Mouse (Mus musculus) kidney, adult 11 months (tissue): ENCODE measurements around the gene Usf2.

ENCODE experiments used
- DNase-seq: peaks from one replicate; pipeline ENCODE4 v3.0.0; 2022

Usf2 gene

DNA sequence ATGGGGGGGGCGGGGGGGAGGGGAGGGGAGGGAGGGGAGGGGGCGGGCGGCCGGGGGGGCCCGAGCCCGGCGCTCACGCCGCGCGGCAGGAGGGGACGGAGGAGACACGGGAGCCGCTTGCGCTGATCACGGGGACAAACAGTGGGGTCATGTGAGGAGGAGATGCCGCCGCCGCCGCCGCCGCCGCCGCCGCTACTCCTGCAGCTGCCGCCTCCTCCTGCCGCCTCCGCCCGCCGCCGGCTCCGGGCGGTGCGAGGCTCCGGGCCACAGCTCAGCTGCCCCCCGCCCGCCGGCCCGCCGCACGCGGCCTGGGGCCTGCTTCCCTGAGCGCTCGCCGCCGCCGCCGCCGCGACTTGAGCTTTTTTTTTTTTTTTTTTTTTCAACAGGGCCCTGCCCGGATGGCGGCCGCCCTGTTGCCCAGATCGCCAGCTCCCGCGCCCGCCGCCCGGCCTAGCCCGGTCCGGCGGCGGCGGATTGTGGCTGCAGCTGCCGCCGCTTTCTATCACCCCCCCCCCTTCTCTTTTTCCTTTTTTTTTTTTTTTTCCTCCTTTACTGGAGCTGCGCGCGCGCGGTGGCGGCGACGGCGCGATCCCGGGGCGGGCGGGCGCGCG lies at the start of gene Usf2:
Gene Usf2 (minus strand): TSS at position 48 of the 611 bp plus-strand sequence.
- peak; percentile 78 for DNase-seq

DNA sequence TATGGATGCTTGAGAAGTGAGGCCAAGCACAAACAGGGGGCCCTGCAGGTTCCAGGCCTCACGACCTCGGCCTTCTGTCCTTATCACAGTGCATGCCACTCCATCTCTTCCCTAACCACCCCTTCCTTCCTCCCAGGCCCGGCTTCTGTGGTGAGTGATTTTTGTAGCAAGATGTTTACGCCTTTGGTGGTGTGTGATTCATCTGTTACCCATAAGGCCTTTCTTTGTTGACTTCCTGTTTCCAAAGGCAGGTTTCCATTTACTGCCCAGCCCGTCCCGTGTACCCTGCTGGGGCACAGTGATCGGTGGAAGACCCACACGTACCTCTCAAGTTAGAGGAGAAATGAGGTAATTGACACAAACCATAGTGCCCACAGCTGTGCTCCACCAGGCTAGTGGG lies 46.0 kb upstream of the Usf2 start:
- peak; percentile 36 for DNase-seq

DNA sequence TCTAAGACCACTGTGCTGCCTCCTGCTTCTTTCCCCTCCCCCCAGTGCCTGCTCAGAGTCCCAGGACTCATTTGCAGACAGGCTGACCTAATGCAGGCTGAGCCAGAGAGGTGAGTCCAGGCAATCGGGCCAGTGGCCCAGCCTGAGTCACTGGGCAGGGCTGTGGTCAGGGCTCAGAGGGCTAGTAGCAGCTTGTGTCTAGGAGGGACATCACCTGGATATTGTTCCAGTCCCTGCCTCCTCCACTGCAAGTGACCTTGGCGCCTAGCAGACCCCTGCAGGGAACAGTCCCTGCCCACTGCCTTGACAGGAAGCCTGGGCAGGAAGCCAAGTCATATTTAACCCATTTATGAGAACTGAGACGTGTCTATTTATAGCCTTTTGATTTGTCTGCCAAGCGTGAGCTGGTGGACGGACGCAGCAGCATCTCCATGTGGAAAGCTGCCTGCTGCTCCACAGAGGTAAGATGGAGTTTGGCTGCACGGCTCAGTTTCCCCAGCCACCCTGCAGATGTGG lies 44.0 kb upstream of the Usf2 start:
- peak; percentile 57 for DNase-seq

DNA sequence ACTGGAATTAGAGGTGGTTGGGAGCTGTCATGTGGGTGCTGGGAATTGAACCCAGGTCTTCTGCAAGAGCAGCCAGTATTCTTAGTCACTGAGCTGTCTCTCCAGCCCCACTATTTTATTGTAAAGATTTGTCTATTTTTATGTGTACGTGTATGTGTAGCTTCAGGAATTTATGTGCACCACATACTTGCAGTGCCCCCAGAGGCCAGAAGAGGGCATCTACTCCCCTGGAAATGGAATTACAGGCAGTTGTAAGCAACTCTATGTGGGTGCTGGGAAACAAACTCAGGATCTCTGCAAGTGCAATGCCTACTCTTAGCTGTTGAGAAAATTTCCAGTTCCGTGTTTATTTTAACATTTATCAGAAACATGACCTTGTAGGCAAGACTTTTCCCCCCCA lies 39.9 kb upstream of the Usf2 start:
- no peak for DNase-seq

DNA sequence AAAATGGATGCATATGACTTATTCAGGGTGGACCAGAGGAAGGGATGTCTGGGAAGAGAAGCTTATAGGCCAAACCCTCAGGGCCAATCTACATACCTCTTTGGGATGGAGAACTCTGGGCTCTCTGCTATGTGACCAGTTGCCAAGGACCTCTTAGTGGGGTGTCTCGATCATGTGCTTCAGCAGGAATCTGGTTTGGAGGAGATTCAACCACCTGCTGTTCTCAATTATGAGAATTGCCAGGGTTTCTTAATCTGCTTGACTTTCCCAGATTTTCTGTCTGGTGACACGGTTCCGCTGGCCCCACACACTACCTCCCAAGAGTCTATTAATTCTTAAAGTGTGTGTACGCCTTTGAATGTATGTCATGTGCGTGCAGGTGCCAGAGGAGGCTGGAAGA lies 37.4 kb upstream of the Usf2 start:
- no peak for DNase-seq

DNA sequence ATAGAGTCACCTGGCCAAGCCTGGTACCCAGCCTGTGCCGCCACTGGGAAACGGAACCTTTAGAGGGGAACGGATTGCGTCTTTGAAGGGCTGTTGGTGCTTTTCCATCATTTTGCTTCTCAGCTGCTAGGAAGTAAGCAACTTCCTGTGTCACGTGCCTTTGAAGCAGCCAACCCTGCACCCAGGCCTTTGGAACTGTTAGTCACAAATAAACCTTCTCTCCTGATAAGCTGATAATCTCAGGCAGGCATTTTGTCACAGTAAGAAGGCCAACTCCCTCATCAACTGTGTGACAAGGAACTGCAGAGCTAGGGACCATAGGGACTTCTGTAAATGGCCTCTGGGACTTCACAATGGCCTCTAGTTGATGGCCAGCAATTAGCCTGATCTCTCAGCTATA lies 35.5 kb upstream of the Usf2 start:
- no peak for DNase-seq

DNA sequence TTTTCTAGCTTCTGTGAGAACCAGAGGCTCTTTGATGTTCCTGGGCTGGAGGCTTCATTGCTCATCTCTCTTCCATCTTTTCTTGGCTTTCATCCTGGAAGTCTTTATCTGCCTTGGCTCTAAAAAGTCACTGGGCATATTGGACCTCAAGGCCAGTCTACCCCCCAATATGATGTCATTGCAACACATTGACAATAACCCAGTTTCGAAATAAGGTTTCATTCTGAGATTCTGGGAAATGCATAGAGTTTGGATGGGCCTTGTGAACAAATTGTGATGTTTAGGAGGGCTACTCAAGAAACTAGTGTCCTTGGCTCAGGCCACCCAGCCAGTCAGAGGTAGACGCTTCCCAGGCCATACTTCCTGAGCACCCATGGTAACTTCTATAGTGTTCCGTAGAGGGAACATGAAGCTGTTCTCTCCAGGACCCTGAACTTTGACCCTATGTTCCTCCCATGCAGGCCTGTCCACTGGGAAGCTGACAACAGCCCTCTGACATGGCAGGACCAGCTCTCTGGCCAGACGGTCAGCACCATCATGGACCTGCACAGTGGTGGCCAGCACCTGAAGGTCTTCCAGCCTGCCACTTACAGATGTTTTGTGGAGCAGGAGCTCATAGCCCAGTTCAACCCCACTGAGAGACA lies 32.0 kb upstream of the Usf2 start:
- no peak for DNase-seq

DNA sequence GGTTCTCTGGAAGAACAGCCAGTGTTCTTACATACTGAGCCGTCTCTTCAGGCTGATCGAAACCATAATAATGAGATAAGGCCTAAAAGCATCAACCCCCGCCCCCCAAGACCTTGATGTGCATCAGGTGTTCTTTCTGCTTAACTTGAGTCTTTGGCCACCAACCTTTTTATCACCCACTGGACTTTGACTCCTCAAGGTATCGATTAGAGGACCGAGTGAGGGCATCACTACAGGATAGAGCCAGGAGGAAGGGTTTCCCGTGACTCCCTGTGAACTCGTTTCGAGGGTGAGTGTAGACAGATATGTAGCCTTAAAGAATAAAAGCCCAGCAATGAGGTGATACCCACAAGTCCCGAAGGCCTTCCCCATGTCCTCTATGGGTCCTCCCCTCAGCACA lies 28.8 kb upstream of the Usf2 start:
- no peak for DNase-seq

DNA sequence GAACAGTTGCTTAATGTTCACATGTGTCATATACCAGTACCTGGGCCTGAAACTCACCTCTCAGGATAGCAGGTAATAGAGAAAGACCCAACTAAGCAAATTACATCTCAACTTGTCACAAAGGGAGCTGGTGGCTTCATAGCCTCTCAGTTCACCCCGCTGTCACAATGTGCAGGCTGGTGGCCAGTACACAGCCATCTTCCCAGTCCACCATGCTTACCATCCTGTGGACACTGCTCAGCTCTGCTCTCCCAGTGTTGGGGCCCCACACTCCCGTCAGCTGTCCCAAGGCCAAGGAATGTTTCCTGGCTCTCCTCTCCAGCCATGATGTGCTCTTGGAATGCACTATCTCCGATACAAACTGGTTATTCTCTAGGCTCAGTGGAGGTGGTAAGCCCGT lies 25.1 kb upstream of the Usf2 start:
- DNase-seq: no peak

DNA sequence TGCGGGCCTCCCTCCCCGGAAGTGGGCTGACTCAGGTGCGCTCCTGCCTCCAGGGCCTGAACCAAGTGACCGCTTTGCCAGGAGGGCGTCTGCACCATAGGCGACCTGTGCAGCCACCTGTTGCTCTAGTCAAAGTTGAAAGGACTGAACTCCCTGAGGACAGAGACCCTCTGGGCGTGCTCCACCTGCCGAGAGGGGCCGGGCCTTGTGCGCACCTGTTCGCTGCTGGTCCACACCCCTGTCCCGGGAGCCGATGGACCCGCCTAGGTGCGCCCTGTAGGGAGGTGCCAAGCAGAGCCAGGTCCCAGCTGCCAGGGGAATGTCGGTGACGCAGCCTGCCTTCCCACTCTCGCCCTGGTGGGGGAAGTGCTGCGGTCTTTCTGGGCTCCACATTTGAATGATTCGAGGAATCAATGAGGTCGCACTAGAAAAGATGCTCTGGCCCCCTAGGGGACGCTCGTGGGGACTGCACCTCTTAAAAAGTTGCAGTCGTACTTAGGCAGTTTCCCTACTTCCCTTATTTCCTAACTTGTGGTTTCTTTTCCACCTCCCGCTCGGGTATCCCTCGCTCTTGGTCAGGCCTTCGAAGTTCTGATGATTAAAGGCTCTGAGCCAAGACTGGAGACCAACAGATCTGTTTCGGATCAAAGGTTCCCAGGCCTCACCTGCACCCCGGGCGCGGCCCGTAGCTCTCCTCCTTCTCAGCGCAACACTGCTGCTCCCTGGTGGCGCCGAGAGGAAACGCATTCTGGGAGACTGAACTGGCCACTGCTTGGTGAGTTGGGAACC lies 17.1 kb upstream of the Usf2 start, which contains the start of gene Fam187b:
Gene Fam187b (plus strand): TSS at position 290 of the 789 bp plus-strand sequence.
- peak; percentile 95 for DNase-seq

DNA sequence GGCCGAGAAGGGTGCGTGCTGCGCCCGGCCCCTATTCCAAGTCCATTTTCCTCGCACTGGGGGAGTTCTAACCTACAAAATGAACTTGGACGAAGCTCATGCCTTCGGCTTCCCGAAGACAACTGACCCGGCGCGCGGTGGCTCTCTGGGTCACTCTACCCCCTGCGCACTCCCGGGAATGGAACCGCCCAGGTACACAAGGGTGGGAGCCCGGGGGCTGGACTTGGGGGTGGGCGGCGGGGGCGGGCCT lies 16.6 kb upstream of the Usf2 start, which contains the start of gene Lsr:
Gene Lsr (minus strand): TSS at position 214 of the 250 bp plus-strand sequence.
- DNase-seq: no peak

DNA sequence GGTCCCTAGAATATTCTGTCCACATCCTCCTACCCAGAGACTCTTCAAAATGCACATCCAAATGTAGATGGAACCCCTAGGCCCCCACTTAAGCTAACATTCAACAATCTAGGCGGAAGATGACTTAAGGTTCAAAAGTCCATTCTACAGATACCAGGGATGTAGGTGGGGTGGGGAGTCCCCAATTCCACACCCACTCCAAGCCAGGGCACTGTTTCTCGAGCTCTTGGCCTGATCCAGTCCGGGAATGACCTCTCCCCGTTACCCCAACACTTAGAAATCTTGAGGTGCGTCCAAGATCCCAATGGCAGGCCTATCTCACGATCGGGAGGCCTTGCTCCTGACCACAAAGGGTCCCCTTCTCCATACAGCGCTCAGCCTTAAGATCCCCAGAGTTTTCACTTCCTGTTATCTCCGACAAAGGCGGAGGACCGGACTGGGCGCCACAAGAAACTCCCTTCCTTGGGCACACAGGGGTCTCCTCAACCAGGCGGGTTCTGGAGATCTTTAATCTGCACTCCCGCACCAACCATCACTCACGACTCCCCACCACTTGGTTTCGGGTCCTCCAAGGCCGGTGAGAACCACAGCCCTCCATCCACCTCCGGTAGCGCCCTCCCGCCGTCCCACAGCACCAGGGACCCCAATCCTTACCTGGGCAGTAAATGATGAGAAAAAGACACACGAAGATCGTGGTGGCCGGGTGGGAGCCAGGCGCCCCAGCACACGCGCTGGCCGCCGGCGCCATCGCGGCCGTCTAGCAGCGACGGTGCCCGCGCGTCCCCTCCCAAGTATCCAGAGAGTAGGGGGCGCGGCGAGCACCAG lies 16.0 kb upstream of the Usf2 start:
- DNase-seq: peak; percentile 40

DNA sequence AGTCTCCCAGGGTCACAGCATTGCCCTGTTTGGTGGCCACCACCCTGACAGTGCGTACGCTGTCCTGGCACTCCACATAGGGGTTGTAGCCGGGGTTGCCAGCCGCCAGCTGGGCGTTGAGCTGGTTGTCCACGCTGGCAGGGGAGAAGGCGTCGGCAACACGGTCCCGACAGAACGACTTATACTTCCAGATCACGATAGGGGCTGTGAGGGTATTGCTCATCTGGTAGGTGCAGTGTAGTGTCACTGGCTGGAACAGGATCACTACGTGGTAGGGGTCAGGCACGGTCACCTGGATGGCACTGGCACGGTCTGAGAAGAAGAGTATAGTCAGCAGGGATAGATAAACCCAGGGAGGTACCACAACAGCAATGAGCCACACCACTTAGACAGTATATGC lies 15.3 kb upstream of the Usf2 start:
- DNase-seq: no peak

DNA sequence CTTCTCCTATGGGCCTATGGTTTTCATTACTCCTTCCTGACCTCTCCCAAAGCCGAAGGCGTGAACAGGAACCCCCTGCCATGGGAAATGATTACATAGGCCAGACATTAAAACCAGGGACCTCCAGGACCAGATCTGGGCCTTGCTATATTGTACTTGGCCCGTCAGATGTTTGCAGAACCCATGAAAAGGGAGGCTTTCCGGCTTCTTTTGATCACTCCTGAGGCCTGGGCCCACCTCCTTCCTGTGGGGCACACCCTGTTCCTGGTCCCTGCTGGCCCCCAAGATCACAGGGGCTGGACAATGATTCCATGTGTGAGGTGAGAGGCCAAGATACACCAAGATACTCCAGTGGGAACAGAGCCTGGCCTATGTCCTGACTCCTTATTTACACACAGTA lies 12.6 kb upstream of the Usf2 start:
- no peak for DNase-seq

DNA sequence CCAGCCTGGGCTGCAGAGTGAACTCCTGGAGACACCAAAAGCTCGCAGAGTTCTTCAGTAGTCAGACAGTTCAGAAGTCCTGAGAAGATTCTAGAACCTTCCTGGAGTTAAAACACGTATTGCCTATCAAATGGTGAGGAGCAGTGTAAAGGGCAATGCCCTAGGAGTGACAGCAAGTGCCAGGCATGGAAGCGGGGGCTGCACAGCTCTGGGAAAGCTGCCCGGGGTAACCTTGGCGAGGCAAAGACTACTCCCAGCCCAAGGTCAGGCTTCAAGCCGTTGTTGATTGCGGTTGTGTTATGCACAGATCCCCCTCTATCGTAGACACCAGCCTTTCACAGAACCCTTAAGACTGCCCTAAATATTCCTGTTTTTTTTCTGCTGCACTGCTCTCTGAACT lies 12.0 kb upstream of the Usf2 start:
- DNase-seq: no peak

DNA sequence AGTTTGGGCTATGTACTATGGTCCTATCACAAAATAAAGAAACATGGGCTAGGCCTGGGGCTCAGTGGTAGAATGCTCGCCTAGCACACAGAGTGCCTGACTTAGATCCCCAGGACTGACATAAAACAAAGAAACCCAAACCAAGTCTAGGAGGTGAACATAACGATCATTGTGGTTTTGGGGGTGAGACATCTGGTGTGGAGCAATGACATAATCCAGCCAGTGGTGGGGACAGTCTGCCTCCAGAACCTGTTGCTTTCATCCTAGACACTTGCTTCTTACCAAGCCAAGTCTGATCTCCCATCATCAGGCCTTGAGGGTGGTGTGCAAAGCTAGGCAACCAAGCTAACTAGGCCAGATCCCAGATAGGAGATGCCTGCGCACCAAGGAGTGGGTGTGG lies 10.1 kb upstream of the Usf2 start:
- no peak for DNase-seq

DNA sequence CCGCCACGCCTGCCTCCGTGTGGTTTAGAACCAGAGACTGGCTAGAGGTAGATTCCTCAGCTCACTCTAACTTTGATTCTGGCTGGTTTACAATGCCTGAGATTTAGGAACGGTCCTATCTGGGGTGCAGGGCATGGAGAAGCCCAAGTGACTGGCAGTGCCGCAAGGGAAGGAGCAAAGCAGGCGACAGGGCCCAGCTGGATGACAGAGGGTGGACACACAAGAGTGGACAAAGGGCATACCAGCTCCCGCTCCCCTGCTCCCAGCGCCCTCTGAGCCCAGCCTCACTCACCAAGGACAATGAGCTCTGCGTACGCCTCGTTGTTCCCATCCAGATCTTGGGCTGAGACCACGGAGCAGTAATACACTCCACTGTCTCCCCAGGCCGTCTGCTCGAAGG lies 9.1 kb upstream of the Usf2 start:
- DNase-seq: no peak

DNA sequence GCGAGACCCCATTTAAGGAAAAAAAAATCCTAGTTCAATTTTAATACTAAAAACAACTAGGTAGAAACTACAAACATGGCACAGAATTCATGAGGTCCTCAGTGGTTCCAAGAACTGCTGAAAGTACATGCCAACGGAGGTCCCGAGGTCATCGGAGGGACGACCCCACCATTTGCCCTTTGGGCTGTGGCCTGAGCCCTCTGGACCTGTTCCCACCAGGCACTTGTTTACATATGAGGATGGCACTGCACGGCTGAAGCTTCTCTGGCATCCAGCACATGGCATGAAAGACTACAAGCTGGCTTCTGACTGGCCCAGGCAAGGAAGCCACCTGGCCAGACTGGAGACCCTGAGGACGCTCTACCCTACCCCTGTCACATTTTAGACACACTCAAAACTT lies 7.8 kb upstream of the Usf2 start:
- no peak for DNase-seq

DNA sequence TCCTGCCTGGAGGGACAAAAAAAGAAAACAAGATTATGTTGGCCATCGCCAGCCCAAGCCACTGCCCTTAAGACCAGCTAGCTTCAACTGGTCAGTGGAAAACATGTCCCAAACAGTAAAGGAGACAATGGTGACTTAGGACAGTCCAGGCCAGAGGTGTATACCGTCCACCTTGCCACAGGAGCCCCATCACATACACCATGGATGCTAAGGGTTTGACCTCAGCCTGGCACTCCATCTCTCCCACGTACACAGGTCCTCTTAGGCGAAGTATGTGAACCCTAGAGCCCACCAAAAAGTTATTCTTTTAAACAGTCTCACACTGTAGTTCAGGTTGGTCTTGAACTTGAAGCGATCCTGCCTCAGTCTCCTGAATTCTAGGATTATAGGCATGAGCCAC lies 6.3 kb upstream of the Usf2 start:
- no peak for DNase-seq

DNA sequence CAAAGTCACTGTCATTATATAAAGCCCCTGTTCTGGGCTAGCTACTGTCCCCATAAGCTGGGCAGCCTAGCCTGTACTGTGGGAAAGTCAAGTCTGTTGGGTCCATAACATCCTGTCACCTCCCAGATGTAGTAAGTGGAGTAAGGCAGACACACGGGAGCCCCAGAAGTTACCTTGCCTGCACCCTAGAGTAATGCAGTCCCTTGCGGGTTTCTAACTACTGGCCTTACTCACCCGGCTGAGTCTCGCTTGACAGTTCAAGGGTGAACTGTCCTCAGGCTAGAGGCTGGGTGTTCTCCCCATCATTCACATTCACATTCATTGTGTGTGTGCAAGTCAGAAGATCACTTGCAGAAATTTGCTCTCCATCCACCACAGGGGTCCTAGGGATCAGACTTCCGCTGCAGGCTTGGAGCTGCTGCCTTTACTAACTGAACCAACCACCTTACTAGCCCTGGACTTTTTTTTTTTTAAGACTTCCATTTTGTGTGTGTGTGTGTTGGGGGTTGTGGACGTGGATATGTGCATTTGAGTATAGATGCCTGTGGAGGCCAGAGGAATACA lies 3.3 kb upstream of the Usf2 start:
- no peak for DNase-seq

DNA sequence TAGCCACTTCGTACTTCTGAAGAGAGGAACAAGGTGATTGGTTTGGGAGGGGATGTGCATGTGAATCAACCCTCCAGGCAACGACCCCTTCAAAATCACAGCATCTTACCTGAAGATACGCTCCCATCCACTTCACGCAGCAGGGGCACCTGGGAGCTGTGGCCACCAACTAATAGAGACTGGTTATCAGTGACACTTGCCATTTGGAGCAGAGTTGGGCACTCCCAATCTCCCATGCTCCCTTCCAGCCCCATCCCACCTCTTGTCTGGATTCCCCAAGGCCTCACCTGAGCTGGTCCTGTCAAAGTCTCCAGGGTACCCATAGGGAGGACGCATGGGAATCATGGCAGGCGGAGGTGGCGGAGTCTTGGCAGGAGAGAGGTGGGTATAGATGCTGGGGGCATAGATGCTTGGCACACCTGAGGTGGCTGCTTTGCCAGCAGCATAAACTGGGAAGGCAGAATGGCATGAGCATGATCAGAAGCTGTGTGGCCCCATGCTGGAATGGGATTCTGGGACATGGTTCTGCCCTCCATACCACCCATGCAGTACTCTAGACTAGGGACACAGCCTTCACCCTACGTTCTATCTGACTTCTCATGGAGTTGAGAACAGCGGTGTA lies 2.4 kb upstream of the Usf2 start:
- no peak for DNase-seq

DNA sequence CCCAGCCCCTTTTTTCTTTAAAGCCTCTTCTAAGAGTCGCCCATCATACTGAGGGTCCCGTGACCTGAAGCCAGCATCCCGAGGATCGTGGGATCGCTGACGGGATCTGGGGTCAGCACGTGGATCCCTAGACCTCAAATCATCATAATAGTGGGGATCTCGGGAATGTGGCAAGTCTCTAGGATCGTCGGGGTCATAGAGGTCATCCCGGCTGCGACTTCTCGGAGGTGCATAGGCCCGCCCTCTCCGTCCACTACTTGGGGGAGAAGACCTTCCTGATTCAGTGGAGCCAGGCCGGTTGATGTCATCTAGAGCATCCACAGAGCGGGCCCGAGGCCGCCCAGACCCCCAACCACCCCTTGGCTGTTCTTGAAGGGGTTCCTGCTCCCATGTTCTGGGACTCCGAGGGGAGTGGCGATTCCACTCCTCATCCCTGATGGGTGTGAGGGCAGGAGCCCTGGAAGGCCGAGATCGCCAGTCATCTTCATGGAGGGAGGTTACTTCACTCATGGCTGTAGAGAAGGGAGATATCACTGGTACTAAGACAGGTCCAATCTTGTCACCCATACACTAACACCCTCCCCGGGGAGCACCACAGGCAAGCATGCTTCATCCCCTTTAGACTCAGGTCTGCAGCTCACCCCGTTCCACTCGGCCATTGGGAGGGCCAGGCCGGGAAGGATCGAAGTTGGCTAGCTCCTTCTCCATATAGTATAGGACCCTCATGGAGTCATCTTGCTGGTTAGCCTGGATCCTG lies 1.7 kb upstream of the Usf2 start:
- DNase-seq: peak; percentile 35
